Mouse (Mus musculus): ENCODE results near the gene Cox20.
"Not testable (repeated sequence)": the region's sequence is repeated elsewhere in the genome, so short reads cannot be mapped to it uniquely, and the experiment has no call there.

Gene Cox20

GRCm38 (mm10) chr1:178320038-178320722, 1.2 kb downstream of the Cox20 start:
- no peak for DNase-seq (ENCODE audit: low spot score in 2 of 2)

GRCm38 (mm10) chr1:178320723-178321590, 2.0 kb downstream of the Cox20 start:
- DNase-seq (ENCODE audit: low spot score in 2 of 2): no peak

- no peak for DNase-seq (ENCODE audit: low spot score in 2 of 2)
Observed at GRCm38 (mm10) chr1:178321730-178322357, 2.9 kb downstream of the Cox20 start.

DNA sequence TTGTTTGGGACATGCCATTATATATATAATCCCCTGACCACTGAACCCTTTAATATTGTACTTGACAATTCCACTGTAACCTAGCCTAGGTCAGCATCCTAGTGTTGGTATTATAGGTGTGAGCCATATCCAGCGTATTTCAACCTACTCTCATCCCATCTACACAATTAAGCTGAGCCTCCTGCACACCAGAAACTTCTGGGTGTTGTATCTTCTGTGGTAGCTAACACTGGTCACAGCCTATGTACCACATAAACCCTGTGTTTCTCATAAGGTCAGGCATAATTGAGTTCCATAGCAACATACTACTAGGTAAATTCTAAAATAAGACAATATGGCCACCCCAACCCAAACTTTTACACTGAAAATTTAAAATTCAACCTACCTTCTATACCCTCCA, 4.3 kb downstream of the Cox20 start:
- DNase-seq (ENCODE audit: low spot score in 2 of 2): no peak

DNA sequence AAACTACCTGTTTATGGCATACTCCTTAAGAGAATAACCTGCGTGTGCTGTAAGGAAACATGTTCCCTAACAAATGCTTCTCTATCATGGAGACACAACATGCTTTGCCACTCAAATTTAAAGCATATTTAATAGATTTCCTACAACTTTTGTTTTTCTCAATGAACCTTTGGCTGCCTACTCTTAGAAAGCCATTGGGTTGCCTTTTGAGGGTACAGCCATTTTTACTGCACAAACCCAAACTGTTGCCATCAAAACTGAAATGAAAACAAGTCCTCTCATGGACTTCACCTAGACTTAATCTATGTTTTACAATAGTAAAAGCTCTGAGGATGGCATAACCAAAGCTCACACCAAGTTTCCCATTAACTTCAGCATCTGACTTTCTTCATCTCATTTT, 5.6 kb downstream of the Cox20 start:
- DNase-seq (ENCODE audit: low spot score in 2 of 2): no peak

- no peak for DNase-seq (ENCODE audit: low spot score in 2 of 2)
Observed at GRCm38 (mm10) chr1:178326357-178326756, 7.4 kb downstream of the Cox20 start.

DNA sequence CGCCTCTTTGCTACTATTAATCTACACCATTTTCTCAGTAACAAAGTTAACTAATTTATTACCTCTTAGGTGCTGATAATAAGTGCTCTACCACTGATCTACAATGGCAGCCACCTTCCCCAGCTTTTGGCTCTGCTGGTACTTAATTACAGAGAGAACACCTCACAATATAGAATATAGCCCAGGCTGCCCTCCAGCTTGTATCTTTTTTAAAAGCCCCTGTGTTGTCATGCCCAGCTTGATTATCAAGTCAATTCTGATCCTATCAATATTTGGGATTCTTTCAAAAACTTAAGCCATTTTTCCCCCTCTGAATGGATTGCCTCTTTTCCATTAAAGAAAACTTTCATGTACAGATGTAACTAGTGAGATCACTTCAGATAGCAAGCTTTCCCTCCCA, 8.0 kb downstream of the Cox20 start:
- DNase-seq (ENCODE audit: low spot score in 2 of 2): no peak

DNA sequence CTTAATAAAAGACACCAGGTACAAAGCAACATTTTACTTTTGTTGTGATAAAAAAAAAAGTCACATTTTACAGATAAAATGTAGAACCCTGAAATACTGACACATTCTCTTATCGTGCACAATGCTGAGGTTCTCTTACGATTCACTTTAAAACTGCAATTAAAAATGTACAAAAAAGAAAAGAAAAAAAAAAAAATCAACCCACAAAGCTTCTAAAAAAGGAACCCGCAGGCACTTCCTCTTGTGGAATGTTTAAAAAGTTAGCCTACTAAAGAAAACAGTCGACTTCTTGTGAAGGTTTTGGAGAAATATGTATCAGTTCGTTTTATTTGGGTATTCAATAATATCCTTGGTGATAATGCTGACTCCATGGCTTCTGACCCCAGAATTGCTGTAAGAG, 10.1 kb downstream of the Cox20 start:
- no peak for DNase-seq (ENCODE audit: low spot score in 2 of 2)

GRCm38 (mm10) chr1:178329946-178330345, 11.0 kb downstream of the Cox20 start:
- DNase-seq (ENCODE audit: low spot score in 2 of 2): no peak

GRCm38 (mm10) chr1:178335860-178336261, 16.9 kb downstream of the Cox20 start:
- no peak for DNase-seq (ENCODE audit: low spot score in 2 of 2)

DNA sequence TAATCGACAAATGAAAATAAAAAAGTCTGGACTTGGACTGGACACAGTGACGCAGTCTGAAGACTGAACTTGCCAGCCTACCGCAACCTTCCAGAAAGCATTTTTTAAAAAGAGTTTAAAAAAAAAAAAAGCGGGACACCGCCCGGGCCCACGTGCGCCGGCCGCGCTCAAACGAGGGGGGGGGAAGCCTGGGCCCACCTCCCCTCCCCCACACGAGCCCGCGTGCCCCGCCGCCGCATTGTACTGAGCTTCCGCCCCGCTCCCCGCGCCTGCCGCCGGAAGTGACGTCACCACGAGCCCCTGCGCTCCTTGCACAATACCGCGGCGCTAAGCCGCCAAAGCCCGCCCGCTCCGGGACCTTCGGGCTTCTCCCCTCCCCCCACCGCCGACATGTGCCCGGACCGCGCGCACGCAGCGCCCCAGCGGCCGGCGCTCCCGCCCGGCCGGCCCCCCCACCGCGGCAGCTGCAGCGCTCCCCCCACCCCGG, 17.4 kb downstream of the Cox20 start:
- peak; percentile 88 to 92 for DNase-seq (ENCODE audit: low spot score in 2 of 2)

GRCm38 (mm10) chr1:178336777-178337481, 18.0 kb downstream of the Cox20 start:
- peak; percentile 33 to 50 for DNase-seq (ENCODE audit: low spot score in 2 of 2)

DNA sequence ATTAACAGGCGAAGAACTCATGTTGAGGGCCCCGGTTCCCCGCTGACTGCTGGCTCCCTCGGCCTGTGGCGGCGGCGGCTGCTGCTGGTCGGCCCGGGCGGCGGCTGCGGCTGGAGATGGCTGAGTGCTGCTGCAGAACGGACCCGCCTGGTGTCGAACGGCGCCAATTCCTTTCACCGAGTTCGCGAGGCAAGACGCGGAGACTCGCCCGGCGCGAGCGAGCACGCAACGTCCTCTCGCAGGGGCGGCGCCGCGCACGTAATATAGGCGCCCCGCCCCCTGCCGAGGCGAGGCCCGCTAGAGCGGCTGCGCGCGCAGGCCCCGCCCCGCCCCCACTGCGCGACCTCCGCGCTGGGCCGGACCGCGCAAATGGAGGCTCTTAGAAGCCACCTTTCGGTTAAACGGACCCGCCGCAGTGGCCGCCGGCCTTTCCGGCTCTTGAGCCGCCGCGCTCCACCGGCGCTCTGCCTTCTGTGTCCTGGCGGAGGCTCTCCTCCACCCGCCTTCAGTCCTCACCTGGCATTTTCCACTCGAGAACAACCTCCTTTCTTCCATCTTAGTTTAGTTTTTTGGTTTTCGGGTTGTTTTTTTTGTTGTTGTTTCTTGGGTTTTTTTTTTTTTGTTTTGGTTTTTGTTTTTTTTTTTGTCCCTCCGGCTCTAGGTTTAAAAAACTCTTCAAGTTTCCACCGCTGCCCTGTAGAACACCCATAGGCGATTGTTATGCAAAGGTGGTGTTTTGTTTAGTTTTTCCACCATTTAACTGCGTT, 18.8 kb downstream of the Cox20 start, which contains the start of gene Hnrnpu:
Hnrnpu (minus strand) TSS at position 247 of the 767 bp plus-strand sequence.
- DNase-seq (ENCODE audit: low spot score in 2 of 2): peak; percentile 90 to 96

- DNase-seq (ENCODE audit: low spot score in 2 of 2): peak in 1 of 2 experiments; percentile 24
Observed at GRCm38 (mm10) chr1:178338318-178338641, 19.4 kb downstream of the Cox20 start.

GRCm38 (mm10) chr1:178340213-178340612, 21.3 kb downstream of the Cox20 start:
- no peak for DNase-seq (ENCODE audit: low spot score in 2 of 2)

- no peak for DNase-seq (ENCODE audit: low spot score in 2 of 2)
Observed at GRCm38 (mm10) chr1:178341435-178341834, 22.5 kb downstream of the Cox20 start.

GRCm38 (mm10) chr1:178342063-178342462, 23.1 kb downstream of the Cox20 start:
- no peak for DNase-seq (ENCODE audit: low spot score in 2 of 2)

- DNase-seq (ENCODE audit: low spot score in 2 of 2): no peak
Observed at GRCm38 (mm10) chr1:178342612-178343011, 23.7 kb downstream of the Cox20 start.

- not testable (repeated sequence) for DNase-seq (ENCODE audit: low spot score in 2 of 2)
Observed at GRCm38 (mm10) chr1:178344071-178344805, 25.3 kb downstream of the Cox20 start.

- no peak for DNase-seq (ENCODE audit: low spot score in 2 of 2)
Observed at GRCm38 (mm10) chr1:178350792-178351191, 31.9 kb downstream of the Cox20 start.
